Mouse (Mus musculus) embryonic facial prominence, embryonic 10.5 days (tissue): Measurements from ENCODE around the gene Bmp5. TPM values are rescaled to one million over a fixed set of nuclear protein-coding genes. Genes with fewer than 3 reads are reported as not detected.

Experiments
- DNase-seq: peaks from one replicate; pipeline ENCODE4 v3.0.0-alpha.2; 2017; ENCODE audit warnings: low spot score
- H3K27ac ChIP-seq: fragments of 300-500 bp; sonication (generic); replicated peaks from 2 replicates; pipeline ENCODE4 v1.5.1; 2016; ENCODE audit warnings: mild to moderate bottlenecking
- H3K27me3 ChIP-seq: fragments of 300-500 bp; sonication (generic); replicated peaks from 2 replicates; pipeline ENCODE4 v1.6.1; 2016; ENCODE audit warnings: low read depth, mild to moderate bottlenecking; ENCODE audit not compliant: poor library complexity, severe bottlenecking
- H3K36me3 ChIP-seq: fragments of 300-500 bp; sonication (generic); replicated peaks from 2 replicates; pipeline ENCODE4 v1.6.1; 2016; ENCODE audit warnings: mild to moderate bottlenecking, moderate library complexity
- H3K4me1 ChIP-seq: fragments of 300-500 bp; sonication (generic); 2 replicates; pipeline ENCODE4 v1.6.1; 2016
- H3K4me3 ChIP-seq: fragments of 300-500 bp; sonication (generic); 2 replicates; pipeline ENCODE4 v1.5.1; 2016; ENCODE audit warnings: mild to moderate bottlenecking, moderate library complexity
- H3K9me3 ChIP-seq: fragments of 300-500 bp; sonication (generic); 2 replicates; pipeline ENCODE4 v1.6.1; 2016; ENCODE audit warnings: mild to moderate bottlenecking
- WGBS: fragments of 180-500 bp; shearing (Covaris S2); methylation state at CpG from one replicate; pipeline ENCODE4 v1.1.7; 2016; 5-methylcytosine and 5-hydroxymethylcytosine counted together
- polyA plus RNA-seq: library from polyadenylated mRNA; unstranded; fragments of >200 nt; fragmentation: Nextera tagmentation; extraction: Ambion mirVana; gene quantifications from 2 replicates; pipeline ENCODE4 v1.2.1, GENCODE M21; 2016

The Bmp5 gene
- polyA plus RNA-seq, 1 experiment from 2014 or later, result 4.5 TPM

DNA sequence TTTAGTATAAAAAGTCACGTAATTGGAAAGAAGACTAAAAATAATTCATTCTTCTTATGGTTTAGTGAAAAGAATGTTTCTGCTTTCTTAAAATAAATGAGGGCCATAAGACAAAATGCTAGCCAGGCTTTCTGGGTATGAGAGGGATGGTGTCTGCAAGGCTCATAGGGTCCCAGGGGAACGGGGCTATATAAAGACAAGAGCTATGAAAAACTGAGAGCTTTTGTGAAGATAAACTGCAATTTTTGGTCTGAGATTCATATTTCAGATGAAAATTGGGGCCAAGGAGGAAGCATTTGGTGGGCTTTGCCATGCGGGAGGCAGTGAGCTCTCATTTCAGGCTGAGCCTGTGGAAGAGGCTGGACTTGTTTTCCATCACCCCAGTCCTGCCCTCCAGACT, 83.0 kb downstream of the Bmp5 start:
- no peak overlapping the region for H3K4me3 ChIP-seq
- no peaks in the 10 kb centered on the region for H3K9me3 ChIP-seq
- no peaks in the 10 kb centered on the region for H3K4me1 ChIP-seq
- H3K27ac ChIP-seq, result no peak overlapping the region
- no peaks in the 10 kb centered on the region for H3K36me3 ChIP-seq
- 91% methylated on average over 3 of the region's 3 CpGs for WGBS
- no peaks in the 10 kb centered on the region for H3K27me3 ChIP-seq
- DNase-seq, result no peak

DNA sequence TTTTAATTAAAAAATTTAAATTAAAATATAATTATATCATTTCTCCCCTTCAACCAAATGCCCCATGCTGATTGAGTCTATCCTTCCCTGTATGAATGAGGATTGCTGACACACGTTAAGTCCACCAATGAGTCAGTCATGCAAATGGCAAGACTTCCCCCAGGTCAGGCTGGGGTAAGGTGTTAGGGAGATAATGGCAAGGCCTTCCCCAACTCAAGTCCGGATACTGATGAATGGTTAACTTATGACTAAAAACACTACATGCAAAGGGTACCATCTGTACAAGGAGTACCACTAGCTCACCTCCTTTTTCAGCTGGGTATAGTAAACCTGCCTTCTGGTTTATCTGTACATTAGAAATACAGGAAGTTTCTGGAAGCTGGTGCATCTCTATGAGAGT, 83.8 kb downstream of the Bmp5 start:
- H3K27me3 ChIP-seq, result no peaks in the 10 kb centered on the region
- no peak for DNase-seq
- no peaks in the 10 kb centered on the region for H3K9me3 ChIP-seq
- H3K4me3 ChIP-seq, result no peak overlapping the region
- H3K27ac ChIP-seq, result no peak overlapping the region
- no peaks in the 10 kb centered on the region for H3K4me1 ChIP-seq
- 83% methylated on average over 2 of the region's 2 CpGs for WGBS
- no peaks in the 10 kb centered on the region for H3K36me3 ChIP-seq

DNA sequence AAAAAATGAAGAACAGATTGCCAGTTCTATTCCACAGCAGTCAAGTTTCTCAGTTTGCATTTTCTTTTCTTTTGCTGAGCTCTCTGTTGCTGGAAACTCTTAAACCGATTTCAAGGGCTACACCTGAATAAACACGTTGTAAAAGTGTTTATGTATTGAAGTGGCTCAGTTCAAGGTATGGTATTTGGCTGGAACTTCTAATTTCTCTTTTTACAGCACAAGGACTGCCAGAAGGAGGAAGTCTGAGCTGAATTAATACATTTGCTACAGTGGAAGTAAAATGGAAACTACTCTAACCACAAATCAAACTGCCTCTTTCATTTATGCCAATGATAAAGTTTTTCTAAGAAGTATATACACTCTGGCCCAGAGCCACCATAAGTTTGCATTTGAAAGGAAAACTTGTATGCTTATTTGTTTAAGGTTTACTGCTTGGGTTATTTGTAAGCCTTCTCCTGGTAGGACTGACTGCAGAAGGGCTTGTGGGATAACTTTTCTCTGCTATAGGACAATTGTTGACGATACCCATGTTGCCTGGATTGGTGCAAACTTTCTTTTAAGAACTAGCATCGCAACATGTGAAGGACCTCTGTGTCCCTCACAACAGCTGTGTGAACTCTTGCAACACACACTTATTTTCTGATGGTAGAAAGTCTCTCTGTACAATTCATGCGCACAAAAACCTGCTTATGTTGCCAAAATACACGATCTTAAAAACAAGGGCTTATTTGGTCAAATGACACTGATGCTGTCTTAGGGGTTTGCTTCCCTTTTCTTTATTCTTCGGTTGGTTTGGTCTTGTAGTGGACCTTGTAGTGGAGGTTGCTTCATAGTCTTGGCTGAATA, 95.4 kb downstream of the Bmp5 start:
- H3K36me3 ChIP-seq, result no peaks in the 10 kb centered on the region
- H3K4me1 ChIP-seq, result 0 out of 2 replicates have a peak, but pooled peaks cover 2% of the 10 kb centered on the region
- DNase-seq, result no peak
- H3K4me3 ChIP-seq, result no peak overlapping the region
- WGBS, result 76% methylated on average over 7 of the region's 7 CpGs
- no peak overlapping the region; the same call in 1 of the 2 replicates for H3K27ac ChIP-seq
- no peaks in the 10 kb centered on the region for H3K9me3 ChIP-seq
- no peaks in the 10 kb centered on the region for H3K27me3 ChIP-seq

DNA sequence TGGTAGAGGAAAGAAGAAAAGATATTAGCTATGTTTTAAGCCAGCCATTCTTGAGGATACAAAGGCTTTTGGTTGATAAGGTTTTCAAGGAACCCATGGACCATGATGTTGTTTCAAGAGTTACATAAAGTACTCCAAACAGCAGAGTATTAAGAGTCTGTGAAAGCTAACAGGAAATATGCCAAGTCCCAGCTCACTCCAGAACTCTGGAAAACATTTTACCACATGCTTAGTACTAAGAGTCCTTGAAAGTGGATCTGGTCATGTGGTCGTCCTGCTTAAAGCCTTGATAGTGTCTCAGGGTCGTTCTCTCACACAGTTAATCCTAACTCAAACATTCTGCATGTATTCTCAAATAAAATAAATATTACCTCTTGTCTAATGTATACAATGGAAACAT, 101.2 kb downstream of the Bmp5 start:
- Histone ChIP-seq H3K4me3 (no peak overlapping the region), H3K27ac (no peak overlapping the region), H3K36me3 (no peaks in the 10 kb centered on the region), H3K4me1 (no peaks in the 10 kb centered on the region), H3K9me3 (no peaks in the 10 kb centered on the region), H3K27me3 (no peaks in the 10 kb centered on the region)
- DNase-seq, result no peak
- 60% methylated on average over 2 of the region's 2 CpGs for WGBS

DNA sequence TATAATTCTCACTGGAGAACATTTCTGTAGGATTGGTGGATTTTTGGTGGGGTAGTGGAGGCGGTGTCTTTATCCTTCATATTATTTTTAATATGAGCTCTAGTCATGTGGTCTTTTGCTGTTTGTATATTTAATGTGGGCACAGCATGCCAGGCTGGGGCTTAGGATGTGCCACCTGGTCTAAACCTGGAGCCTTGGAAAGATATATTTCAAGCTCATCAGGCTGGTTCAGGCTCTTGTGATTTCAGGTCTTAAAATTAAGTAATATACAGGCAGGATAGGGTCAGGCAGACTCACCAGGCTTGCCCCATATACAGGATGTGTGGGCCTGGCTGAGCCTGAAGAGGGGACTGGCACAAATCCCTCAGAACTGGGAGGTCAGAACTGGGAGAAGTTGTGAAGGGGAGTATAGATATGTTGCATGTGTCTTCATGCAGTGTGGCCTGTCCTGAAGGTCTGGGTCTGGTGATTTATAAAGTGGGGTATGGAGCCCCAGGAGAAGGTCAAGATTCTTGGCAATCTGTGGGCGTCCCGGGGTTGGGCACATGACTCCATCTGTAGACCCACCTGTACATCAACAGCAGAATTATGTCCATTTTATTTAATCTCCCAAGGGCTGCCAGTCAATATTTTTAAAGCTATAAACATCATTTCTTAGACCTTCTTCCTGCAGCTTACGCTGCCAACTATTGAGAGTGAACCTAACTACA, 108.5 kb downstream of the Bmp5 start:
- no peak for DNase-seq
- Histone ChIP-seq H3K9me3 (no peaks in the 10 kb centered on the region), H3K4me3 (no peak overlapping the region), H3K36me3 (peaks cover under 1% of the 10 kb centered on the region), H3K4me1 (no peaks in the 10 kb centered on the region), H3K27me3 (no peaks in the 10 kb centered on the region), H3K27ac (no peak overlapping the region)
- 91% methylated on average over 4 of the region's 4 CpGs for WGBS

DNA sequence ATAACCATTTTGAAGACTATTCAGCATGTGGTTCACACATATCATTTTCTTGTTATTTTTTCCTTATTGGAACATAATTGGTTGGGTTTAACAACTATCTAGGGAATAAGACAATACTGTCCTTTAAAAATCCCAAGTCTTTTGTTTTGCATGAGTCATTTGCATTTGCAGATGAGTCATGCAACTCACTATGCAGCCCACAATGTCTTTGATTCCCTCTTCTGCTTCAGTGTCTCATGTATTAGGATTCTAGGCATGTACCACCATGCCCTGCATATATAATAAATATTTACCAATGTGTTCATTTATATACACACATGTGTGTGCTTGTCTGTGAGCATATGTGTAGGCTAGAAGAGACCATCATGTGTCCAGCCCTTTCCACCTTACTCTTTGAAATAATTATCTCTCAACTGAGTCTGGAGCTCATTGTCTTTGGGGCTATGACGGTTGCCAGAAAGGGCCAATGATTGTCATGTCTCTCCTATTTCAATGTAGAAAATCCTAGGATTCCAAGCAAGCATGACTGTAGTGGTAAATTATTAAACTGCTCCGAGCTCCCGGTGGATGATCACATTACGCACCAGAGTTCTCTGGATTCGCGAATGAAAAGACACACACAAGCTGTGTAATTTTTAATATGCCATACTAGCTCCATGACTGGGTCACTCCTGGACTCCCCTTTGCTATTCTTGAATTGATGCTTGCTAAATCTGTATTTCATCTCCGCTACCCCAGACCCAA, 111.8 kb downstream of the Bmp5 start:
- Histone ChIP-seq H3K36me3 (peaks cover 5% of the 10 kb centered on the region), H3K27ac (no peak overlapping the region), H3K4me1 (no peaks in the 10 kb centered on the region), H3K4me3 (no peak overlapping the region), H3K9me3 (0 out of 2 replicates have a peak, but pooled peaks cover 3% of the 10 kb centered on the region), H3K27me3 (no peaks in the 10 kb centered on the region)
- WGBS, result 85% methylated on average over 7 of the region's 7 CpGs
- no peak for DNase-seq

DNA sequence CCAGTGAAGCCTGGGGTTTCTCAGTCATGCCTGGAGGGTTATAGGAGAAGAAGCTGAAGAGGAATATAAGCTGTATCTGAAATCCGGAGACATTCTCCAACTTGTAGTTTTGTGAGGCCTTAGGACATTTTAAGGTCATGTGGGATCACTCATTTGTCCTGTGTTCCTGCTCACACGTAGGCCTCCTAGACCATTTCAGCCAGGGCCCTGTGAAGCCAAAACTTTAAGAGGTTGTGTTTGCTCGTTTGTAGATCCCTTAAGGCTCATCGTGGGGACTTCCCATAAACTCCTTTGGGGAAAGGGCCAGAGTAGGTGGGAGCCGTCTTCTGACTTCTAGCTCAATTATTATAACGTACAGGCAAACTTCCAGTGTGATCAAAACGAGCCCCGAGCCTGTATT, 121.8 kb downstream of the Bmp5 start:
- no peak for DNase-seq
- H3K27me3 ChIP-seq, result no peaks in the 10 kb centered on the region
- H3K9me3 ChIP-seq, result no peaks in the 10 kb centered on the region
- no peaks in the 10 kb centered on the region for H3K36me3 ChIP-seq
- no peak overlapping the region for H3K27ac ChIP-seq
- peaks cover 3% of the 10 kb centered on the region; the same call in 1 of the 2 replicates for H3K4me1 ChIP-seq
- 84% methylated on average over 8 of the region's 8 CpGs for WGBS
- H3K4me3 ChIP-seq, result no peak overlapping the region

DNA sequence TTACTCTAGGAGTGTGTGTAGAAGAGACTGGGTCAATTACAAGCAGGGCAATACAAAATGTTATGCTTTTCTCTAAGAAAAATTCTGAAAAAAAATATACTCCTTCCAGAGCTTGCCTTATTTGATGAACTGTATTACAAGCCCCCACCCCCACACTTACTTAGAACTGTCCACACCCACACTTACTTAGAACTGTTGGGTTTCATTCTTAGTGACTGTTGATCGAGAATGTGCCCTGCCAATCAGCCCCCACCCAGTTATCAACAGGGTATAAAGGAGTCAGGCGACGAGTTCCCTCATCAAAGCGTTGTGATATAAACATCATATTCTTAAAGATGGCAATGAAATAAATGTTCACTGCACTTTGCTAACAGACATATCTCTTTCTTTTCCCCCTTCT, 122.9 kb downstream of the Bmp5 start:
- no peak overlapping the region for H3K27ac ChIP-seq
- H3K9me3 ChIP-seq, result no peaks in the 10 kb centered on the region
- no peaks in the 10 kb centered on the region for H3K27me3 ChIP-seq
- peaks cover 3% of the 10 kb centered on the region; the same call in 1 of the 2 replicates for H3K4me1 ChIP-seq
- no peaks in the 10 kb centered on the region for H3K36me3 ChIP-seq
- no peak overlapping the region for H3K4me3 ChIP-seq
- 91% methylated on average over 4 of the region's 4 CpGs for WGBS
- DNase-seq, result no peak

DNA sequence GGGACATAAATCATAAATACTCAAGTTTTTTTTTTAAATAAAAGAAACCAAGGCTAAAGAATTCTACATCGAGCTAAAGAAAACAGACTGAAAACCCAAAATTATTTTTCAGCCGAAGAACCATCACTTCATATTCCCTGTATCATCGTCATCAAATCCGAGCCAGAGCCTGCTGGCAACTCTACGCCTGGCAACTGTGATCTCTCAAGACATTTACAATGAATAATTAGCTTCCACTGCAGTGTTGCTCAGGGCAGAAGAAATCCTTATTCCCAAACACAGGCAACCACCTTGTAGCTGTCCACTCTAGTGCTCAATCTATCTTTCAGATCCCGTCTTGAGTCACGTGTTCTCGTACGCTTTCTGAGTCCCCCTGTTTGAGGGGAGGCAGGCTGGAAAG, 126.1 kb downstream of the Bmp5 start:
- WGBS, result 85% methylated on average over 9 of the region's 9 CpGs
- no peaks in the 10 kb centered on the region for H3K9me3 ChIP-seq

DNA sequence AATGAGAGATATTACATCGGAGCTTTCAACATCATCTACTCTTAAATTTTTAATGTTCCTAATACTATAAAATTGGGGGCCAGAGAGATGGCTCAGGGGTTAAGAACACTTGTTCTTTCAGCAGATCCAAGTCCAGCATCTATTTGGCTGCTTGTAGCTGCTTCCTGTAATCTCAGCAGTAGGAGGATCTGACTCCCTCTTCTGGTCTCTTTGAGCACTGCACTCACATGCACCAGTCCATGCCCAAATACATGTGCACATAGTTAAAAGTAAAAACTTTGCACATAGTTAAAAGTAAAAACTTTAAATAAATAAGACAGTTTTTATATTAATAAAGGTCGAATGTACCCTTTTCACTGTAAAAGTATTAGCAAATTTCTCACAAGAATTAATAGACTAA, 130.3 kb downstream of the Bmp5 start:
- 62% methylated on average over 2 of the region's 2 CpGs for WGBS
- Histone ChIP-seq H3K27me3 (no peaks in the 10 kb centered on the region), H3K4me1 (peaks cover 6% of the 10 kb centered on the region), H3K9me3 (no peaks in the 10 kb centered on the region), H3K36me3 (no peaks in the 10 kb centered on the region), H3K27ac (no peak overlapping the region), H3K4me3 (no peak overlapping the region)
- no peak for DNase-seq

More for the DNA sequence above, 126.1 kb downstream of the Bmp5 start:
- Histone ChIP-seq H3K4me3 (no peak overlapping the region), H3K36me3 (no peaks in the 10 kb centered on the region), H3K27me3 (no peaks in the 10 kb centered on the region), H3K27ac (no peak overlapping the region), H3K4me1 (peaks cover 3% of the 10 kb centered on the region; the same call in 1 of the 2 replicates)
- DNase-seq, result no peak

DNA sequence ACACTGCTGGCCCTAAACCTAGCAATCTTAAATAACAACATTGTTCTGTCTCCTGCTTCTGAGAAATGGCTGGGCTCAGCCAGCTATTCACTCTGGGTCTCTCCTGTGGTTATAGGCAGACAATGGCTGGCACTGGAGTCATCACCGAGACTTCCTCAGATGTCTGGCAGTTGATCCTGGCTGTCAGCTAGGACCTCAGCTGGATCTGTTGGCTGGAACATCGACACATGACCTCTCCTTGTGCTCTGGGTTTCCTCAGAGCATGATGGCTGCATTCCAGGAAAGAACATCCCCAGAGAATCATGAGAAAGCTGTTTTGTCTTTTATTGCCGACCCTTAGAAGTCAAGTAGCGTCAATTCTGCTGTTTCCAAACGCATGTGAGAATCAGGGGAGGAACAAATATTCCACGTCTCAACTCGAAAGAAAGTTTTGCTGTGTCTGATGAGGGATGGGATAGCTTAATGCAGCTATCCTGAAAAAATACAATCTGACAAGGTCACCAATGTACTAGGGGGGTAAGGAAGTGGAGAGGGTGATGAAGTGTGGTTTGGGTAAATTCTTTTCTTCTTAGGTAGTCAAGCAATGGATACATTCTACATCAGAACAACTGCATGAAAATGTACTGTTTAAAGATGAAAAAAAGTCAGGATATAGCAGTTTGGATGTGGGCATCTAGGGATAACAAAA, 135.1 kb downstream of the Bmp5 start:
- H3K36me3 ChIP-seq, result no peaks in the 10 kb centered on the region
- peak; percentile 23 for DNase-seq
- WGBS, result 37% methylated on average over 7 of the region's 7 CpGs

DNA sequence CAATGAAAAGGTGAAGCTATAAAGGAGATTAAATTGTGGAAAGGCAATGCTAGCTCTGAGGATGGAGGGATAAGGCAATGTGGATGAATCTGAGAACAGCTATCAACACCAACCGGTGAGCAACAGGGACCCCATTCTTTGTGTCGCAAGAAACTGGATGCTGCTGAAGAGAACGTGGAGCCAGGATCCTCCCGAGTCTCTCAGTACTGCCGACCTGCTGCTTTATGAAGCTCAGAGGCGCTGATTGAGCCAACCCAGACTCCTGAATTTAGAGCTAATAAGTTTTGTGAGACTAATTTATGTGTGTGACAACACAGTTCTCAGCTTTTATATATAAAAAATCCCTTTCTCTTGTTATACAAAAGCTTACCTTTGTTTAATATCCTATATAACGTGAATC, 136.4 kb downstream of the Bmp5 start:
- H3K27ac ChIP-seq, result peak overlapping the region; percentile 16; the same call in 1 of the 2 replicates
- WGBS, result 65% methylated on average over 7 of the region's 7 CpGs
- H3K4me3 ChIP-seq, result no peak overlapping the region
- no peaks in the 10 kb centered on the region for H3K27me3 ChIP-seq
- H3K9me3 ChIP-seq, result no peaks in the 10 kb centered on the region
- peaks cover 15% of the 10 kb centered on the region for H3K4me1 ChIP-seq
- DNase-seq, result no peak
- no peaks in the 10 kb centered on the region for H3K36me3 ChIP-seq

More for the DNA sequence above, 135.1 kb downstream of the Bmp5 start:
- no peaks in the 10 kb centered on the region for H3K27me3 ChIP-seq
- peak overlapping the region; percentile 44; the same call in 1 of the 2 replicates for H3K27ac ChIP-seq
- no peaks in the 10 kb centered on the region for H3K9me3 ChIP-seq
- peaks cover 6% of the 10 kb centered on the region for H3K4me1 ChIP-seq
- H3K4me3 ChIP-seq, result no peak overlapping the region
